Mouse (Mus musculus): ENCODE measurements around the gene Plin2. TPM values are rescaled to one million over a fixed set of nuclear protein-coding genes. Genes with fewer than 3 reads are reported as not detected.
A peak's percentile ranks its signal among the peaks of the same experiment; 100 is the strongest.

Plin2 gene
- polyA plus RNA-seq, 1 experiment: 207 TPM

- Histone ChIP-seq H3K4me1 (ENCODE audit: control insufficient read depth, insufficient read depth, low read length) (no peaks in the 10 kb centered on the region), H3K4me3 (replicated peaks; ENCODE audit: extremely low read depth, low read depth, low read length) (no peak overlapping the region)
- no peak for TF ChIP-seq POLR2A (IDR thresholded peaks at IDR 0.05; ENCODE audit: borderline replicate concordance, extremely low read depth, low read depth, low read length)
- no peak for TF ChIP-seq CTCF (IDR thresholded peaks at IDR 0.05; ENCODE audit: insufficient read depth, low read length)
- no peak for DNase-seq
- WGBS: 66% methylated on average over 5 of the region's 5 CpGs
These were observed 29.5 kb upstream of the Plin2 start for GRCm38 (mm10) chr4:86699161-86699865.

GRCm38 (mm10) chr4:86696890-86697289 is 27.0 kb upstream of the Plin2 start:
- no peak overlapping the region for H3K4me3 ChIP-seq (replicated peaks; ENCODE audit: extremely low read depth, low read depth, low read length)
- no peaks in the 10 kb centered on the region for H3K4me1 ChIP-seq (ENCODE audit: control insufficient read depth, insufficient read depth, low read length)
- 6% methylated on average over 4 of the region's 4 CpGs for WGBS
- DNase-seq: no peak
- TF ChIP-seq POLR2A (IDR thresholded peaks at IDR 0.05; ENCODE audit: borderline replicate concordance, extremely low read depth, low read depth, low read length) (no peak), CTCF (IDR thresholded peaks at IDR 0.05; ENCODE audit: insufficient read depth, low read length) (peak; percentile 45)

GRCm38 (mm10) chr4:86695081-86695480 is 25.2 kb upstream of the Plin2 start:
- 37% methylated on average over 6 of the region's 6 CpGs for WGBS
- TF ChIP-seq POLR2A (IDR thresholded peaks at IDR 0.05; ENCODE audit: borderline replicate concordance, extremely low read depth, low read depth, low read length) (no peak), CTCF (IDR thresholded peaks at IDR 0.05; ENCODE audit: insufficient read depth, low read length) (no peak)
- Histone ChIP-seq H3K4me3 (replicated peaks; ENCODE audit: extremely low read depth, low read depth, low read length) (no peak overlapping the region), H3K4me1 (ENCODE audit: control insufficient read depth, insufficient read depth, low read length) (no peaks in the 10 kb centered on the region)
- peak; percentile 46 for DNase-seq

- Histone ChIP-seq H3K4me1 (ENCODE audit: control insufficient read depth, insufficient read depth, low read length) (peaks cover 9% of the 10 kb centered on the region), H3K4me3 (replicated peaks; ENCODE audit: extremely low read depth, low read depth, low read length) (no peak overlapping the region)
- DNase-seq: no peak
- TF ChIP-seq POLR2A (IDR thresholded peaks at IDR 0.05; ENCODE audit: borderline replicate concordance, extremely low read depth, low read depth, low read length) (no peak), CTCF (IDR thresholded peaks at IDR 0.05; ENCODE audit: insufficient read depth, low read length) (no peak)
- 90% methylated on average over 7 of the region's 7 CpGs for WGBS
These were observed 23.1 kb upstream of the Plin2 start for GRCm38 (mm10) chr4:86692931-86693330.

- WGBS: 90% methylated on average over 4 of the region's 4 CpGs
- DNase-seq: no peak
- Histone ChIP-seq H3K4me1 (ENCODE audit: control insufficient read depth, insufficient read depth, low read length) (peaks cover 9% of the 10 kb centered on the region), H3K4me3 (replicated peaks; ENCODE audit: extremely low read depth, low read depth, low read length) (no peak overlapping the region)
- TF ChIP-seq POLR2A (IDR thresholded peaks at IDR 0.05; ENCODE audit: borderline replicate concordance, extremely low read depth, low read depth, low read length): no peak
- TF ChIP-seq CTCF (IDR thresholded peaks at IDR 0.05; ENCODE audit: insufficient read depth, low read length): no peak
These were observed 21.4 kb upstream of the Plin2 start for GRCm38 (mm10) chr4:86691290-86691689.

GRCm38 (mm10) chr4:86690768-86691167 is 20.9 kb upstream of the Plin2 start:
- WGBS: 72% methylated on average over 6 of the region's 6 CpGs
- TF ChIP-seq CTCF (IDR thresholded peaks at IDR 0.05; ENCODE audit: insufficient read depth, low read length) (no peak), POLR2A (IDR thresholded peaks at IDR 0.05; ENCODE audit: borderline replicate concordance, extremely low read depth, low read depth, low read length) (no peak)
- H3K4me1 ChIP-seq (ENCODE audit: control insufficient read depth, insufficient read depth, low read length): peaks cover 9% of the 10 kb centered on the region
- DNase-seq: no peak
- H3K4me3 ChIP-seq (replicated peaks; ENCODE audit: extremely low read depth, low read depth, low read length): no peak overlapping the region

GRCm38 (mm10) chr4:86690194-86690593 is 20.3 kb upstream of the Plin2 start:
- TF ChIP-seq POLR2A (IDR thresholded peaks at IDR 0.05; ENCODE audit: borderline replicate concordance, extremely low read depth, low read depth, low read length) (no peak), CTCF (IDR thresholded peaks at IDR 0.05; ENCODE audit: insufficient read depth, low read length) (no peak)
- Histone ChIP-seq H3K4me3 (replicated peaks; ENCODE audit: extremely low read depth, low read depth, low read length) (no peak overlapping the region), H3K4me1 (ENCODE audit: control insufficient read depth, insufficient read depth, low read length) (peaks cover 9% of the 10 kb centered on the region)
- WGBS: 8% methylated on average over 7 of the region's 7 CpGs
- peak; percentile 51 for DNase-seq

- no peak overlapping the region for H3K4me3 ChIP-seq (replicated peaks; ENCODE audit: extremely low read depth, low read depth, low read length)
- peaks cover 9% of the 10 kb centered on the region for H3K4me1 ChIP-seq (ENCODE audit: control insufficient read depth, insufficient read depth, low read length)
- TF ChIP-seq POLR2A (IDR thresholded peaks at IDR 0.05; ENCODE audit: borderline replicate concordance, extremely low read depth, low read depth, low read length) (no peak), CTCF (IDR thresholded peaks at IDR 0.05; ENCODE audit: insufficient read depth, low read length) (no peak)
- DNase-seq: no peak
- WGBS: 32% methylated on average over 10 of the region's 10 CpGs
These were observed 19.3 kb upstream of the Plin2 start for GRCm38 (mm10) chr4:86689056-86689735.

GRCm38 (mm10) chr4:86686564-86686963 is 16.7 kb upstream of the Plin2 start:
- no peak overlapping the region for H3K4me3 ChIP-seq (replicated peaks; ENCODE audit: extremely low read depth, low read depth, low read length)
- no peak for TF ChIP-seq POLR2A (IDR thresholded peaks at IDR 0.05; ENCODE audit: borderline replicate concordance, extremely low read depth, low read depth, low read length)
- no peak for TF ChIP-seq CTCF (IDR thresholded peaks at IDR 0.05; ENCODE audit: insufficient read depth, low read length)
- 65% methylated on average over 3 of the region's 3 CpGs for WGBS
- no peak for DNase-seq
- peaks cover 9% of the 10 kb centered on the region for H3K4me1 ChIP-seq (ENCODE audit: control insufficient read depth, insufficient read depth, low read length)

GRCm38 (mm10) chr4:86686009-86686366 is 16.1 kb upstream of the Plin2 start:
- DNase-seq: no peak
- TF ChIP-seq POLR2A (IDR thresholded peaks at IDR 0.05; ENCODE audit: borderline replicate concordance, extremely low read depth, low read depth, low read length) (no peak), CTCF (IDR thresholded peaks at IDR 0.05; ENCODE audit: insufficient read depth, low read length) (no peak)

More at GRCm38 (mm10) chr4:86686009-86686366, 16.1 kb upstream of the Plin2 start:
- Histone ChIP-seq H3K4me1 (ENCODE audit: control insufficient read depth, insufficient read depth, low read length) (peaks cover 9% of the 10 kb centered on the region), H3K4me3 (replicated peaks; ENCODE audit: extremely low read depth, low read depth, low read length) (no peak overlapping the region)
- 35% methylated on average over 2 of the region's 2 CpGs for WGBS
